Mouse (Mus musculus): ENCODE measurements around the gene Lcp1.

GRCm38 (mm10) chr14:75154481-75154880 is 23.6 kb downstream of the Lcp1 start:
- no peak for TF ChIP-seq CTCF (IDR thresholded peaks at IDR 0.05; ENCODE audit: control insufficient read depth, insufficient read depth, insufficient replicate concordance, low read depth, low read length)
- TF ChIP-seq POLR2A (IDR thresholded peaks at IDR 0.05; ENCODE audit: control insufficient read depth, low read depth, low read length), result no peak
